Mouse (Mus musculus) heart, embryonic 14.5 days (tissue): ENCODE measurements around the gene Slc25a28. TPM values are rescaled to one million over a fixed set of nuclear protein-coding genes. Genes with fewer than 3 reads are reported as not detected.

ENCODE experiments used
- ATAC-seq: fragments of 200-750 bp; cut with Nextera tagmentation; 2 replicates; pipeline ENCODE4 v1.8.0; 2017; ENCODE audit warnings: low read depth, moderate TSS enrichment; ENCODE audit not compliant: insufficient number of reproducible peaks, insufficient read depth, low FRiP score
- H3K27ac ChIP-seq, 2 experiments: fragments of 200-500 bp in 1 of 2; fragments of 300-500 bp in 1 of 2; sonication (generic) in 1 of 2; replicated peaks in 1 of 2; 2 replicates each; pipeline ENCODE4 v1.5.1; 2012 to 2014; ENCODE audit warnings: low read depth in 2 of 2, low read length in 2 of 2, control low read depth in 1 of 2, mild to moderate bottlenecking in 1 of 2, mixed read lengths in 1 of 2; ENCODE audit not compliant: control insufficient read depth in 1 of 2, insufficient read depth in 1 of 2
- H3K27me3 ChIP-seq: fragments of 300-500 bp; sonication (generic); 2 replicates; pipeline ENCODE4 v1.6.1; 2014; ENCODE audit warnings: mild to moderate bottlenecking, low read length, control low read depth; ENCODE audit not compliant: control insufficient read depth, insufficient read depth
- H3K36me3 ChIP-seq: fragments of 300-500 bp; sonication (generic); 2 replicates; pipeline ENCODE4 v1.6.1; 2014; ENCODE audit warnings: mild to moderate bottlenecking, control low read depth, low read length, mixed read lengths; ENCODE audit not compliant: control insufficient read depth, insufficient read depth
- H3K4me1 ChIP-seq, 2 experiments: fragments of 200-500 bp in 1 of 2; fragments of 300-500 bp in 1 of 2; sonication (generic) in 1 of 2; 2 replicates each; pipeline ENCODE4 v1.6.1; 2012 to 2014; ENCODE audit warnings: low read length in 2 of 2, control low read depth in 1 of 2, mixed read lengths in 1 of 2; ENCODE audit not compliant: control insufficient read depth in 2 of 2, insufficient read depth in 2 of 2
- H3K4me2 ChIP-seq: fragments of 300-500 bp; sonication (generic); 2 replicates; pipeline ENCODE4 v1.6.1; 2014; ENCODE audit warnings: mild to moderate bottlenecking, low read length
- H3K4me3 ChIP-seq, 2 experiments: fragments of 200-500 bp in 1 of 2; fragments of 300-500 bp in 1 of 2; sonication (generic) in 1 of 2; 2 replicates each; pipeline ENCODE4 v1.5.1; 2012 to 2014; ENCODE audit warnings: low read length in 2 of 2, mild to moderate bottlenecking in 2 of 2, control low read depth in 1 of 2, low read depth in 1 of 2, moderate library complexity in 1 of 2; ENCODE audit not compliant: control insufficient read depth in 1 of 2, insufficient read depth in 1 of 2
- H3K9ac ChIP-seq: fragments of 300-500 bp; sonication (generic); 2 replicates; pipeline ENCODE4 v1.6.1; 2014; ENCODE audit warnings: mild to moderate bottlenecking, low read length
- H3K9me3 ChIP-seq: fragments of 300-500 bp; sonication (generic); 2 replicates; pipeline ENCODE4 v1.6.1; 2016; ENCODE audit warnings: low read length, control low read depth; ENCODE audit not compliant: control insufficient read depth
- WGBS: fragments of 180-500 bp; shearing (Covaris S2); extraction: QIAGEN DNeasy Blood & Tissue Kit; methylation state at CpG from one replicate; pipeline ENCODE4 v1.1.7; 2014; 5-methylcytosine and 5-hydroxymethylcytosine counted together
- polyA plus RNA-seq: library from polyadenylated mRNA; unstranded; fragments of >200 nt; fragmentation: Nextera tagmentation; extraction: Ambion mirVana; gene quantifications from 2 replicates; pipeline ENCODE4 v1.2.1, GENCODE M21; 2014

The Slc25a28 gene
- polyA plus RNA-seq, 1 experiment from 2014 or later: 10.4 TPM

DNA sequence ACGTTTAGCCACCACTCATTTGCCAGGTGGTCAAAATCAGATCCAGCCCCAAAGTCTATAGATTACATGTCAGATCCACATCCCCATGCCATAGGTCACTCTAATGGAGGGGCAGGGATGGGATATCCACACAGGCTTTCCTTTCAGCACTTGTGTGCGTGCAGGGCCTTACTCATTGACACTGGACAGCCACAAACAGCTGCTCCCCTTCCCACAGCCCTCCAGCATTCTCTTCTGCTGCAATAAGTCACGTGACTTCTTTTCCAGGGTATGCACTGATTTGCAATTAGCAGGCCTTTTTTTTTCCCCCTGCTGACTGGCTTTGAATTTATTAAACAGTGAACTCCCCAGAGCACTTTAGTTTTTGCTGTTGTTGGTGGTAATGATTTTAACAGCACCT is 48.5 kb downstream of the Slc25a28 start:
- Histone ChIP-seq H3K4me3 (no peak overlapping the region), H3K9me3 (no peaks in the 10 kb centered on the region), H3K9ac (no peak overlapping the region), H3K27me3 (peaks cover 62% of the 10 kb centered on the region), H3K4me2 (no peak overlapping the region), H3K27ac (no peak overlapping the region), H3K36me3 (no peaks in the 10 kb centered on the region), H3K4me1 (no peaks in the 10 kb centered on the region)
- ATAC-seq: no peak
- 44% methylated on average over 3 of the region's 3 CpGs for WGBS

DNA sequence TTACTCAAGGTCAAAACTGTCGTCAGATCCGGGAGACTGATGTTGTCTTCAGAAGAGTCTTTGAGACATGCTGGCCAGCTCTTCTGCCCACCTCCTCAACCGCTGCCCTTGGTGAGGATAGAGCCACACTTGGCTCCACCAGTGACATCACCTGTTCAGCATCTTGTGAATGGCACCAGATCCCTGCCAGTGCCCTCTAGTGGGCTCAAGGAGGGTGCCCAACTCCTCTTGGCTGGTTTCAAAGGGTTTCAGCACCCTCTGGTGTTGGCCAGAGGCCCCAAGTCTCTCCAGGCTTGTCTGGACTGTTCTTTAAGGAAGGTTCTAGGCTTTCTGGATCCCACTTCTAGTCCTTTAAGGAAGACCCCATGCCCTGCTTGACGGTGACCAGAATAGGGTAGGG is 50.8 kb downstream of the Slc25a28 start:
- ATAC-seq: no peak
- Histone ChIP-seq H3K36me3 (no peaks in the 10 kb centered on the region), H3K9me3 (no peaks in the 10 kb centered on the region), H3K4me2 (no peak overlapping the region), H3K4me3 (no peak overlapping the region), H3K9ac (no peak overlapping the region), H3K27me3 (peaks cover 74% of the 10 kb centered on the region), H3K27ac (no peak overlapping the region), H3K4me1 (no peaks in the 10 kb centered on the region)
- 35% methylated on average over 4 of the region's 4 CpGs for WGBS

DNA sequence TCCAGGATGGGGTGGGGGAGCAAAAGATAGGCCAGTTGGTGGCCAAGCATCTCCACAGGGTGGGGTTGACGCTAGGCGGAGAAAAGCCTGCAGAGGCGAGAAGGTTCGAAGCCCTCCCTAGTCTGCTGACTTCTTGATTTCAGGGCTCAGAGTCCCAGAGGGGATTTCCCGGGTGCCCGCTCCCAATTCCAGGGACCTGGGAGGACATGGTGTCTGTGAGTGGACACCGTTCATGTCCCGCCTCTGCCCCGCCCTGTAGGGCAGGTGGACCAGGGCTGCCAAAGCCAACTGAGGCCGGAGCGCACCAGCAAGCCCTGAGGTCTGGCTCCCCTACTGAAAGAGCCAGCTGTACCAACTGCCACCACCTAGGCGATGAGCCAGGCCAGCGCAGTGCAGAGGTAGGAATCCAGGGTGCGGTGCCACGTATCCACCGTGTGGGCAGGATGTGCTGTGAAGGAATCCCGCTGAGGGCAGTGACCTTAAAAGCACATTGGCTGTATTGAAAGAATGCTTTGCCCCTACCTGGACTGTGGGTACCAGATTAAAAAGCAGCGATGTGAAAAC is 54.7 kb downstream of the Slc25a28 start:
- H3K9ac ChIP-seq: no peak overlapping the region
- H3K27me3 ChIP-seq: peaks cover 99% of the 10 kb centered on the region
- no peak overlapping the region for H3K4me2 ChIP-seq
- no peak overlapping the region for H3K4me3 ChIP-seq
- peaks cover 4 to 16% of the 10 kb centered on the region in 2 experiments; a peak in 3 of 4 replicates for H3K4me1 ChIP-seq
- H3K27ac ChIP-seq: no peak overlapping the region
- no peaks in the 10 kb centered on the region for H3K9me3 ChIP-seq
- H3K36me3 ChIP-seq: no peaks in the 10 kb centered on the region
- WGBS: 7% methylated on average over 18 of the region's 18 CpGs
- ATAC-seq: no peak

DNA sequence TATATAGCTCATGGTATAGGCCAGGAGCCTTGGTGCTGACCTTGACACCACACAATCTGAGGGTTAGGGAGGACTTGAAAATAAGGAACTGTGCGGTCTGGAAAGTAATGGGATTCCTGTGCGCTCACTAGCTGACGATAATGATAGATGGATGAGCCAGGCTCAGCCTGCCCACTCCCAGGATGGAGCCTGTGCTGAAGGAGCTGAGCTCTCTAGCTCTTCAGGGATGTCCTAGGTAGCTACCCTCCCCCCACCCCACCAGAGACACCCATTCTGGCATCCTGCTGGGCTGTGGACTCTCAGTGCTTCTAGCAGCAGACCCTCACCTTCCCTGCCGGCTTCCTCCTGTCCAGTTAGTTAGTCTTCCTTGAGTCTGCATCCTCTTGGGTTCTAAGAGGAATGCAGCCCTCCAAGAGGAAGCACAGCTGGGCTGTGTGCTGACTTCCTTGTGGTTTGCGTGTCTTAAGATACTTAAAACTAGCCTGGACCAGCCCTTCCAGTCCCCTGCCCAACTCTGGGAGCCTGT is 56.1 kb downstream of the Slc25a28 start:
- H3K27me3 ChIP-seq: peaks cover 97% of the 10 kb centered on the region
- H3K9ac ChIP-seq: no peak overlapping the region
- H3K27ac ChIP-seq: no peak overlapping the region
- ATAC-seq: no peak
- no peaks in the 10 kb centered on the region for H3K9me3 ChIP-seq
- H3K4me2 ChIP-seq: no peak overlapping the region
- no peaks in the 10 kb centered on the region for H3K36me3 ChIP-seq
- 4% methylated on average over 5 of the region's 5 CpGs for WGBS
- H3K4me1 ChIP-seq: peaks cover 4 to 26% of the 10 kb centered on the region in 2 experiments; a peak in 3 of 4 replicates
- H3K4me3 ChIP-seq: no peak overlapping the region

DNA sequence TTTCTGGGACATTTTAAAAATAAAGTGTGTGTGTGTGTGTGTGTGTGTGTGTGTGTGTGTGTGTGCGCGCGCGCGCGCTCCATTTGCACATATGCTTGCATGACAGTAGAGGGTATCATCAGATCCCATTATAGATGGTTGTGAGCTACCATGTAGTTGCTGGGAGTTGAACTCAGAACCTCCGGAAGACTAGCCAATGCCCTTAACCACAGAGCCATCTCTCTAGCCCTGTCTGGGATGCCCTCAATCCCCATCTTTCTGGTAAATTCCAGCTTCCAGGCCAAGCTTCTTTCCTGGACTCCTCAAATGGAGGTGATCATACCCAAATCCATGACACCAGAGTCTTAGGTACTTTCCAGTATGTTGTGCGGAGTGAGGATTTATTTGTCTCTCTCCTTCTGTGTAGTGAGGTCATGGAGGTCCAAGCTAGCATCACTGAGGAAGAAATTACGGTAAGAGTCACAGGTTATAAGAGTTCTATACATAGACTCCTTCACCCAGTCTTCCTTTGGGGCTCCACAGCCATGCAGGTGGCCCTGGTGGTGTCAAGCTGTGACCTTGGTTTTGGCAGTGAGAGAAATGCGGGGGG is 56.8 kb downstream of the Slc25a28 start:
- 45% methylated on average over 10 of the region's 10 CpGs for WGBS
- H3K27ac ChIP-seq: no peak overlapping the region
- H3K4me3 ChIP-seq: no peak overlapping the region
- H3K27me3 ChIP-seq: peaks cover 97% of the 10 kb centered on the region
- H3K4me1 ChIP-seq: peaks cover 4 to 26% of the 10 kb centered on the region in 2 experiments; a peak in 3 of 4 replicates
- no peak overlapping the region for H3K9ac ChIP-seq
- no peaks in the 10 kb centered on the region for H3K36me3 ChIP-seq
- H3K9me3 ChIP-seq: no peaks in the 10 kb centered on the region
- no peak for ATAC-seq
- H3K4me2 ChIP-seq: no peak overlapping the region

DNA sequence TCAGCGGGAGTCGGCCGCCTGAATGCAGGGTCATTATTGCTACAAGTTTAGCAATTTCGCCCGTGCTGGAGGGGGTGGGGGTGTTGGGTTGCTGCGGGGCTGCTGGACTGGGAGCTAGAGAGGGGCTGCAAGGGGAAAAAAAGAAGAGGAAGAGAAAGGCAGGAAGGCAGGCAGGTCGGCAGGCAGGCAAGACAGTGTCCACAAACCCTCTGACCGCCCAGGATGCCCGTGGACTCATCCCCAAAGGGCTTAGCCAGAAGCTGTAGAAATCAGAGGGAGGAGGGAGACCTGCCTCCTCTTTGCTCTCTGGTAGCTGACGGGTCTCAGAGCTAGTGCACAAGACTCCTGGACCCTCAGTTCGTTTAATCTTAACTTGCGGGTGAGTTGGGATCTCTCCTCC is 57.8 kb downstream of the Slc25a28 start:
- Histone ChIP-seq H3K9me3 (no peaks in the 10 kb centered on the region), H3K4me1 (peaks cover 4 to 26% of the 10 kb centered on the region in 2 experiments; a peak in 3 of 4 replicates), H3K4me2 (peak overlapping the region; percentile 58; the same call in 1 of the 2 replicates), H3K27ac (no peak overlapping the region), H3K9ac (0 out of 2 replicates have a peak overlapping the region, but pooled peaks have one; percentile 5), H3K36me3 (no peaks in the 10 kb centered on the region), H3K4me3 (peak overlapping the region in 1 of 2 experiments; percentile 34; a peak in 1 of 4 replicates), H3K27me3 (peaks cover 97% of the 10 kb centered on the region)
- whole genome bisulfite sequencing: 2% methylated on average over 12 of the region's 12 CpGs
- ATAC-seq: no peak

DNA sequence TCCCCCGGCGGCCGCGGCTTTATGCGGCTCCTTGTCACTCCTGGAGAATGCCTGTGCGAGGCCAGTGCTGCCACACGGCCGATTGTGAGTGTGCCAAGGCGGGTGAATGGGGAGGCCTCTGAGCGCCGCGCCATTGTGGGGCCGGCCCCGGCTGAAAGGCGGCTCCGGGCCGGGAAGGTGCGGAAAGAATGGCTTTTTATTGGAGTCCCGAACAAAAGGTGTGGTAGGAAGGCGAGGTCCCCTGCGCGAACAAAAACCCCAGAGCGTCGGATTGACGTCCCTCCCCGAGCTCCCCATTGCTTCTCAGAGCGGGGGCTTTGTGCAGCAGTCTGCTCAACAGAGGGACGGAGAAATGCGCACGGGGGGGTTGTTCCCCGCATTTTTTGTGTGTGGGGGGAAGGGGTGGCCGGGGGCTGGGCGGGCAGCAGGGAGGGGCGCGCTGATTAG is 58.2 kb downstream of the Slc25a28 start:
- Histone ChIP-seq H3K4me1 (peaks cover 4 to 26% of the 10 kb centered on the region in 2 experiments; a peak in 3 of 4 replicates), H3K27ac (no peak overlapping the region), H3K4me3 (peak overlapping the region; percentile 27 to 34), H3K9me3 (no peaks in the 10 kb centered on the region), H3K9ac (0 out of 2 replicates have a peak overlapping the region, but pooled peaks have one; percentile 5), H3K27me3 (peaks cover 97% of the 10 kb centered on the region), H3K36me3 (no peaks in the 10 kb centered on the region), H3K4me2 (peak overlapping the region; percentile 58)
- no peak for ATAC-seq
- under 1% methylated on average over 35 of the region's 35 CpGs for WGBS
